Mouse (Mus musculus) stomach, embryonic 16.5 days (tissue): ENCODE results near the gene Celf5. TPM values are rescaled to one million over a fixed set of nuclear protein-coding genes. Genes with fewer than 3 reads are reported as not detected.
A peak's percentile ranks its signal among the peaks of the same experiment; 100 is the strongest.

Source experiments
- ATAC-seq: fragments of 200-750 bp; cut with Nextera tagmentation; 2 replicates; pipeline ENCODE4 v1.8.0; 2017; ENCODE audit warnings: moderate number of reproducible peaks, moderate TSS enrichment; ENCODE audit not compliant: insufficient read depth, low FRiP score
- H3K27ac ChIP-seq: fragments of 300-500 bp; sonication (generic); 2 replicates; pipeline ENCODE4 v1.5.1; 2014; ENCODE audit warnings: low read length
- H3K27me3 ChIP-seq: fragments of 300-500 bp; sonication (generic); 2 replicates; pipeline ENCODE4 v1.6.1; 2014; ENCODE audit warnings: low read length, control low read depth, mixed read lengths; ENCODE audit not compliant: control insufficient read depth, insufficient read depth
- H3K36me3 ChIP-seq: fragments of 300-500 bp; sonication (generic); 2 replicates; pipeline ENCODE4 v1.6.1; 2014; ENCODE audit warnings: low read length; ENCODE audit not compliant: control insufficient read depth, insufficient read depth
- H3K4me1 ChIP-seq: fragments of 300-500 bp; sonication (generic); 2 replicates; pipeline ENCODE4 v1.6.1; 2014; ENCODE audit warnings: low read length, control low read depth, mixed read lengths; ENCODE audit not compliant: control insufficient read depth, insufficient read depth
- H3K4me2 ChIP-seq: fragments of 300-500 bp; sonication (generic); 2 replicates; pipeline ENCODE4 v1.6.1; 2014; ENCODE audit warnings: low read depth, low read length, mixed read lengths
- H3K4me3 ChIP-seq: fragments of 300-500 bp; sonication (generic); replicated peaks from 2 replicates; pipeline ENCODE4 v1.5.1; 2014; ENCODE audit warnings: mild to moderate bottlenecking, low read length
- H3K9ac ChIP-seq: fragments of 300-500 bp; sonication (generic); 2 replicates; pipeline ENCODE4 v1.6.1; 2014; ENCODE audit warnings: low read length
- H3K9me3 ChIP-seq: fragments of 300-500 bp; sonication (generic); replicated peaks from 2 replicates; pipeline ENCODE4 v1.6.1; 2016; ENCODE audit warnings: low read length, control low read depth; ENCODE audit not compliant: control insufficient read depth
- WGBS: fragments of 180-500 bp; shearing (Covaris S2); extraction: QIAGEN DNeasy Blood & Tissue Kit; methylation state at CpG from one replicate; pipeline ENCODE4 v1.1.7; 2014; 5-methylcytosine and 5-hydroxymethylcytosine counted together
- polyA plus RNA-seq: library from polyadenylated mRNA; unstranded; fragments of >200 nt; fragmentation: Nextera tagmentation; extraction: Ambion mirVana; gene quantifications from 2 replicates; pipeline ENCODE4 v1.2.1, GENCODE M21; 2015

Gene Celf5
- polyA plus RNA-seq, 1 experiment from 2014 or later: 1.3 TPM

DNA sequence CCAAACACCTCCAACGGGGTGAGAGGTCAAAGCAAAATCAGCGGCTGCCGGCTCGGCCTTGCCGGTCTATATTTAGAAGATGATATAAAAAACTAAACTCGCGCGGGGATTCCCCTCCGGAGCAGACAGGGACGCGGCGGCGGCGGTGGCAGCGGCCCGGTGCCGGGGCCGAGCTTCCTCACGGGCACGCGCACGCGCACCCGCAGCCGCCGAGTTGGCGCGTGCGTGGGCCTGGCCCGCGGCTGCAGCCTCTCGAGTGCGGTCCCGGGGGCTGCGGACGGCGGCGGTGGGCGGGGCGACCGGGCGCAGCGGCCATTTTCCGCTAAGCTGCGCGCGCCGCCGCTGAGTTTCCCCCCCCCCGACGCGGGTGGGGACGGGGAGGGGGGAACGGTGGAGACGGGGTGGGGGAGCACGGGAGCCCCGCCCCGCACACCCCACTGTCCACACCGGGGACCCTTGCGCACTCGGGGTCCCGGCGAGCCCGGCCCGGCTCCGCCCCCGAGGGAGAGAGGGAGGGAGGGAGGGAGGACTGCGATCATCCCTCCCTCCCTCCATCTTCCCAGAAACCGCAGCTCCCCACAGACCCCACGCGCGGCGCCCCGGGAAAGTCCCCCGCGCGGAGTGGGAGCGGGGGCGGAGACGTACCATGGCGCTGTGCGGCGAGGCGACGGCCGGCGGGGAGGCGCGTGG, 52.2 kb downstream of the Celf5 start:
- WGBS: under 1% methylated on average over 54 of the region's 89 CpGs
- H3K4me1 ChIP-seq: peaks cover 35% of the 10 kb centered on the region
- no peaks in the 10 kb centered on the region for H3K9me3 ChIP-seq
- H3K4me3 ChIP-seq: peak overlapping the region; percentile 76
- no peaks in the 10 kb centered on the region for H3K27me3 ChIP-seq
- no peaks in the 10 kb centered on the region for H3K36me3 ChIP-seq
- H3K9ac ChIP-seq: peak overlapping the region; percentile 82
- peak overlapping the region; percentile 93 for H3K4me2 ChIP-seq
- peak overlapping the region; percentile 91 for H3K27ac ChIP-seq
- peak; percentile 7; the same call in 1 of the 2 replicates for ATAC-seq

DNA sequence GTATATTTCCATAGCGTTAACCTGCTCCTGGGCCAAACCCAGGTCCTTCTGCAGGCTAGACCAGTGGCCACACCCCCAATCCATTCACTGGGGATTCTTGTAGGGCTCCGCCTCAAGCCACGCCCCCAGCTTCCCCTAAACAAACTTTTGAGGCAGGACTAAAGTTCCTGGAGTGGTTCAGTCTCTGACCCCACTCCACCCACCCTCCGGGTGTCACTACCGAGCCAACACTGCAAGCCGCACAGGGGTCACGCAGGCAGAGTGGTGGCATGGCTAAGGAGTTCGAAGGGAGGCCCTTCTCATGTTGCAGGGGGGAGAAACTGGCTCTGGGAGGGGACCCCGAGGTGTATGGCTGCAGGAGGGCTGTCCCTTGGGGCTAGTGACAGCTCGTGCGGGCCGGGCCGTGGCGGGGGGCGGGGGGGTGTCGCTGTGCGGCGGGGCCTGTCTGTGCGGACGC, 52.9 kb downstream of the Celf5 start:
- no peaks in the 10 kb centered on the region for H3K36me3 ChIP-seq
- WGBS: under 1% methylated on average over 19 of the region's 20 CpGs
- no peaks in the 10 kb centered on the region for H3K9me3 ChIP-seq
- peak; percentile 41 for ATAC-seq
- peak overlapping the region; percentile 93 for H3K4me2 ChIP-seq
- peak overlapping the region; percentile 82 for H3K9ac ChIP-seq
- no peaks in the 10 kb centered on the region for H3K27me3 ChIP-seq
- peaks cover 37% of the 10 kb centered on the region for H3K4me1 ChIP-seq
- H3K4me3 ChIP-seq: peak overlapping the region; percentile 76
- peak overlapping the region; percentile 91 for H3K27ac ChIP-seq

DNA sequence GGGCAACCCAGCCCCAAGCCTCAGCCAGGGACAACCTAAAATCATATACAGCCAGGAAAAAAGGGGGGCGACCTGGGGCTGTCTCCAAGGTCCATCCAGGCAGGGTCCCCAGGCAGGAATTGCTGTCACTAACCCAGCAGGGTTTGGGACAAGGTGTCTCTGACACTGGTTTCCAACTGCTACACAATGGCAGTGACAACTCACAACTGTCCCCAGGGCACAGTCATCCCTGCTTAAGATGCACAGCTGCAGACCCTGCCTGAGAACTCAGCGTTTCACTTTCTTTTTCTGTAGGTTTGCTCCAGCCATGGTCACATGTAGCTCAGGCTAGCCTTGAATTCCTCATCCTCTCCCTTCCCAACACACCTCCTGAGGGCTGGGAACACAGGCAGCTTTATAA, 53.4 kb downstream of the Celf5 start:
- peaks cover 41% of the 10 kb centered on the region for H3K4me1 ChIP-seq
- no peak for ATAC-seq
- WGBS: 34% methylated on average over 2 of the region's 2 CpGs

DNA sequence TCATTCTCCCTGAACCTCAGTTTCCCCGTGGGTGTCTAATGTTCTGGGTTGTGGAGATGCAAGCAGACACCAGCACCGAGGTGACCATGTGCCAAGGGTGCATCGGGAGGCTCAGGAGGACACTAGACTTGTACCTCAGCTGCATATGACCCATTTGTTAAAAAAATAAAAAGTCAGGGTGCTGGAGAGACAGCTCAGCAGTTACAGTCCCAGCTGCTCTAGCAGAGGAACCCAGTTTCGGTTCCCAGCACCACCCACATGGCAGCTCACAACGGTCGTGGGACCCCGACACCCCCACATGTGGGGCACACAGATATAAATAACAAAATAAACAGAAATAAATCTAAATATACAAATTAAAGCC, 54.0 kb downstream of the Celf5 start:
- H3K9me3 ChIP-seq: no peaks in the 10 kb centered on the region
- no peaks in the 10 kb centered on the region for H3K36me3 ChIP-seq
- peaks cover 43% of the 10 kb centered on the region for H3K4me1 ChIP-seq
- no peak overlapping the region for H3K4me3 ChIP-seq
- no peak overlapping the region for H3K27ac ChIP-seq
- H3K4me2 ChIP-seq: no peak overlapping the region
- ATAC-seq: no peak
- no peak overlapping the region for H3K9ac ChIP-seq
- WGBS: 87% methylated on average over 7 of the region's 7 CpGs
- no peaks in the 10 kb centered on the region for H3K27me3 ChIP-seq

More for the DNA sequence above, 53.4 kb downstream of the Celf5 start:
- Histone ChIP-seq H3K27ac (peak overlapping the region; percentile 35; the same call in 1 of the 2 replicates), H3K9me3 (no peaks in the 10 kb centered on the region), H3K4me2 (peak overlapping the region; percentile 93), H3K9ac (no peak overlapping the region), H3K4me3 (peak overlapping the region; percentile 76; the same call in 1 of the 2 replicates), H3K27me3 (no peaks in the 10 kb centered on the region), H3K36me3 (no peaks in the 10 kb centered on the region)

DNA sequence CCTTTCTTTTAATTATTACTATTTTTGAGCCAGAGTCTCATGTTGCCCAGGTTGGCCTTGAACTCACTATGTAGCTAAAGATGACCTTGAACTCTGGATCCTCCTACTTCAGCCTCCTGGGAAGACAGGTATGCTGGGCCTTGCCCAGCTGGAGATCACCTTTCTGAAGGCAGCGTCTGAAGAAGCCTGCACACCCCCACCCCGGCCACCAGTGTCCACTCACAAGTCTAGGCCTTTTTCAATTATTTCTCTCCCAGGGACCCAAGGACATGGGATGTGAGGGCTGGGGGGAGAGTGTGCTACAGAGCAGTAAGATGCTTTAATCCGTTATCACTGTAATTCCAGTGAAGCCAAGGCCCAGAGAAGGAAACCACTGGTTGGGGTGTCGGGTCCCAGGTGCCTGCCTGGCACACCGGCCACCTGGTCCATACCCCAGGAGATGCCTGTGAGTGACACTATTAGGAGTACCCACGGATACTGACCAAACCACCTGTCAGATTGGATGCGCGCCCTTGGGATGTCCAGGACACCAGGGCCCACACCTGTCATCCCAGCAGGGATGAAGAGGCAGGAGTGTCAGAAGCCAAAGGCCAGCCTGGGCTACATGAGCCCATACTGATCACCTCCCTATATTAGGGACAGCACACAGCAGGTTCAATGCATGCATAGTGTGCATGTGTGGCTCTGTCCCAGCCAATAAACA, 54.6 kb downstream of the Celf5 start:
- Histone ChIP-seq H3K4me2 (no peak overlapping the region), H3K9me3 (no peaks in the 10 kb centered on the region), H3K4me1 (peaks cover 38% of the 10 kb centered on the region), H3K36me3 (no peaks in the 10 kb centered on the region), H3K27ac (no peak overlapping the region), H3K27me3 (no peaks in the 10 kb centered on the region), H3K9ac (no peak overlapping the region), H3K4me3 (no peak overlapping the region)
- 80% methylated on average over 8 of the region's 8 CpGs for WGBS
- ATAC-seq: no peak

DNA sequence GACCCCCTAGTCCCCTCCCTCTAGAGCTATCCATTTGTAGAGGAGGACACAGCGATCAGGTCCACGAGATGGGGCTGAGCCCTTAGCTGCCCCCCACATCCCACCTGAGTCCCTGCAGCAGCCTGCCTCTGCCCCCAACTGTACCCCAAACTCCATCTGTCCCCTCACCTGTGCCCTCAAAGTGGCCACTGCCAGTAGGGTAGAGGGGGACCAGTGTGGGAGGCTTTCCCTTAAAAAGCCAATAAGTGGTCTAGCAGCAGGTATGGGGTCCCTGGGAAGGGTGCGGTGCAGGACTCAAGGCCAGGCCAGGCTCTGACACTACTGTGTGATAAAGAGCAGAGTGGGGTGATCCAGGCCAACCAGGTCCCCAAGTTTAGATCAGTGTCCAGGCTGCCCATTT, 55.2 kb downstream of the Celf5 start:
- H3K27me3 ChIP-seq: no peaks in the 10 kb centered on the region
- H3K4me2 ChIP-seq: peak overlapping the region; percentile 81
- H3K9ac ChIP-seq: peak overlapping the region; percentile 86
- H3K27ac ChIP-seq: no peak overlapping the region
- peaks cover 38% of the 10 kb centered on the region for H3K4me1 ChIP-seq
- H3K4me3 ChIP-seq: peak overlapping the region; percentile 72
- WGBS: 18% methylated on average over 3 of the region's 3 CpGs
- no peaks in the 10 kb centered on the region for H3K9me3 ChIP-seq
- no peak for ATAC-seq
- H3K36me3 ChIP-seq: no peaks in the 10 kb centered on the region

DNA sequence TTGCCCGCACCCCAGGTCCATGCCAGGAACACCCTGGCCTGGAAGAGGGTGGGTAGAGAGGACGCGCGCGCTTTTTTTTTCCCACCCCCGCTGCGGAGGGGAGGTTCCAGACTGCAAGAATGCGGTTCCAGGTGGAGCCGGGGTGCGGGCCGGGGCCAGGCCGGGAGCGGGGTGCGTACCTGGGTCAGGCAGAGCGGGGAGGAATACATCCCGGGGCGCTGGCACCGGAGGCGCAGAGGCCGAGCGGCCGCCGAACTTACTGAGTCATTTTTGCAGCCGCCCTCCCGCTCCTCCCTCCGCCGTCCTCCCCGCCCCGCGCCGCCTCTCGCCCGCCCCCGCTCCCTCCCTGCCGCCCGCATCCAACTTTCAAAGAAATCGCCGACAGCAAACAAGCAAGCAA, 55.6 kb downstream of the Celf5 start:
- H3K36me3 ChIP-seq: no peaks in the 10 kb centered on the region
- no peak for ATAC-seq
- peak overlapping the region; percentile 81 for H3K4me2 ChIP-seq
- H3K27ac ChIP-seq: peak overlapping the region; percentile 68
- H3K27me3 ChIP-seq: no peaks in the 10 kb centered on the region
- under 1% methylated on average over 31 of the region's 38 CpGs for WGBS
- H3K4me1 ChIP-seq: peaks cover 38% of the 10 kb centered on the region
- no peaks in the 10 kb centered on the region for H3K9me3 ChIP-seq
- H3K9ac ChIP-seq: peak overlapping the region; percentile 86
- peak overlapping the region; percentile 72 for H3K4me3 ChIP-seq

DNA sequence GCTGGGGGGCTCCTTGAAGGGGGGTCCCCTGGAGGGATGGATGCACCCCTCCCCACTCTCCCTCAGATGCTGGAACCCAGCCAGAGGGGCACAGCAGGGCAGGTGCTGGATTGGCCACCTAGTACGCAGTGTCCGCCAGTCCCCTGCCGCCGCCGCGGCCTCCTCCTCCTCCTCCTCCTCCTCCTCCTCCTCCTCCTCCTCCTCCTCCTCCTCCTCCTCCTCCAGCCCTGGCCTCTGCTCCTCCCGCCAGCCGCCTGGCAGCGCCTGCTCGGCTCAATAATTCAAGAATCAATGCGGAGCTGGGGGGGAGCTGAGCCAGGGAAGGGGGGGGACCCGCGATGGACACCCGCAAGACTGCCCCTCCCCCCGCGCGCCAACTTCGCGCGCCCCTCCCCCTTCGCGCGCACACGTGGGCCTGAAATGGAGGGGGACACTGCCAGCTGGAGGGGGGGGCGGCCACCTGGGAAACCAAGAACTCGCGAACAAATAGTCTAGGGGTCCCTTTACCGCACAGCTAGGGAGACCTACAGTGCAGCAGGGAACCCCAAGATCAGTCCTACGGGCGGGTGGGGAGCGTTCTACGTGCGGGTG, 56.3 kb downstream of the Celf5 start:
- WGBS: 2% methylated on average over 21 of the region's 33 CpGs
- Histone ChIP-seq H3K9me3 (no peaks in the 10 kb centered on the region), H3K27ac (peak overlapping the region; percentile 68), H3K36me3 (no peaks in the 10 kb centered on the region), H3K27me3 (no peaks in the 10 kb centered on the region), H3K4me2 (peak overlapping the region; percentile 81), H3K4me3 (peak overlapping the region; percentile 72), H3K4me1 (peaks cover 33% of the 10 kb centered on the region), H3K9ac (peak overlapping the region; percentile 86)
- no peak for ATAC-seq
